Mouse (Mus musculus): ENCODE data around the gene Panx2.

The Panx2 gene

GRCm38 (mm10) chr15:89075478-89076147, 16.1 kb downstream of the Panx2 start:
- DNase-seq (ENCODE audit: low read depth) = peak; percentile 51

- DNase-seq (ENCODE audit: low read depth) = no peak
Observed at GRCm38 (mm10) chr15:89076156-89076731, 16.7 kb downstream of the Panx2 start.

- DNase-seq (ENCODE audit: low read depth) = no peak
Observed at GRCm38 (mm10) chr15:89078208-89078836, 18.8 kb downstream of the Panx2 start.

- no peak for DNase-seq (ENCODE audit: low read depth)
Observed at GRCm38 (mm10) chr15:89083906-89084305, 24.4 kb downstream of the Panx2 start.

GRCm38 (mm10) chr15:89084826-89085225, 25.3 kb downstream of the Panx2 start:
- DNase-seq (ENCODE audit: low read depth) = no peak

- DNase-seq (ENCODE audit: low read depth) = peak; percentile 76
Observed at GRCm38 (mm10) chr15:89088607-89089247, 29.2 kb downstream of the Panx2 start, which contains the start of gene Selenoo. Gene Selenoo, plus strand, starts transcription at chr15:89089084.

GRCm38 (mm10) chr15:89089248-89090051, 29.9 kb downstream of the Panx2 start:
- DNase-seq (ENCODE audit: low read depth) = no peak

GRCm38 (mm10) chr15:89090662-89091061, 31.1 kb downstream of the Panx2 start:
- no peak for DNase-seq (ENCODE audit: low read depth)

GRCm38 (mm10) chr15:89092181-89092580, 32.6 kb downstream of the Panx2 start:
- no peak for DNase-seq (ENCODE audit: low read depth)

GRCm38 (mm10) chr15:89097450-89097849, 37.9 kb downstream of the Panx2 start:
- DNase-seq (ENCODE audit: low read depth) = no peak

GRCm38 (mm10) chr15:89098616-89099015, 39.1 kb downstream of the Panx2 start:
- no peak for DNase-seq (ENCODE audit: low read depth)

GRCm38 (mm10) chr15:89100823-89101222, 41.3 kb downstream of the Panx2 start:
- no peak for DNase-seq (ENCODE audit: low read depth)

GRCm38 (mm10) chr15:89102646-89103045, 43.1 kb downstream of the Panx2 start:
- DNase-seq (ENCODE audit: low read depth) = no peak

GRCm38 (mm10) chr15:89103921-89104320, 44.4 kb downstream of the Panx2 start:
- DNase-seq (ENCODE audit: low read depth) = no peak

GRCm38 (mm10) chr15:89104425-89104824, 44.9 kb downstream of the Panx2 start:
- DNase-seq (ENCODE audit: low read depth) = no peak

GRCm38 (mm10) chr15:89106073-89106472, 46.5 kb downstream of the Panx2 start:
- no peak for DNase-seq (ENCODE audit: low read depth)

GRCm38 (mm10) chr15:89106976-89107375, 47.4 kb downstream of the Panx2 start:
- no peak for DNase-seq (ENCODE audit: low read depth)

- DNase-seq (ENCODE audit: low read depth) = no peak
Observed at GRCm38 (mm10) chr15:89110147-89110546, 50.6 kb downstream of the Panx2 start.

- no peak for DNase-seq (ENCODE audit: low read depth)
Observed at GRCm38 (mm10) chr15:89118007-89118406, 58.5 kb downstream of the Panx2 start.

GRCm38 (mm10) chr15:89122649-89123366, 63.3 kb downstream of the Panx2 start, which contains the start of gene Tubgcp6:
Gene Tubgcp6, minus strand, starts transcription at chr15:89123112.
- peak; percentile 72 for DNase-seq (ENCODE audit: low read depth)

All from fibroblast of lung, adult 2 months (primary cell).